Comparison of ENCODE assay signal across 9 mouse cellular contexts in the genomic region with DNA sequence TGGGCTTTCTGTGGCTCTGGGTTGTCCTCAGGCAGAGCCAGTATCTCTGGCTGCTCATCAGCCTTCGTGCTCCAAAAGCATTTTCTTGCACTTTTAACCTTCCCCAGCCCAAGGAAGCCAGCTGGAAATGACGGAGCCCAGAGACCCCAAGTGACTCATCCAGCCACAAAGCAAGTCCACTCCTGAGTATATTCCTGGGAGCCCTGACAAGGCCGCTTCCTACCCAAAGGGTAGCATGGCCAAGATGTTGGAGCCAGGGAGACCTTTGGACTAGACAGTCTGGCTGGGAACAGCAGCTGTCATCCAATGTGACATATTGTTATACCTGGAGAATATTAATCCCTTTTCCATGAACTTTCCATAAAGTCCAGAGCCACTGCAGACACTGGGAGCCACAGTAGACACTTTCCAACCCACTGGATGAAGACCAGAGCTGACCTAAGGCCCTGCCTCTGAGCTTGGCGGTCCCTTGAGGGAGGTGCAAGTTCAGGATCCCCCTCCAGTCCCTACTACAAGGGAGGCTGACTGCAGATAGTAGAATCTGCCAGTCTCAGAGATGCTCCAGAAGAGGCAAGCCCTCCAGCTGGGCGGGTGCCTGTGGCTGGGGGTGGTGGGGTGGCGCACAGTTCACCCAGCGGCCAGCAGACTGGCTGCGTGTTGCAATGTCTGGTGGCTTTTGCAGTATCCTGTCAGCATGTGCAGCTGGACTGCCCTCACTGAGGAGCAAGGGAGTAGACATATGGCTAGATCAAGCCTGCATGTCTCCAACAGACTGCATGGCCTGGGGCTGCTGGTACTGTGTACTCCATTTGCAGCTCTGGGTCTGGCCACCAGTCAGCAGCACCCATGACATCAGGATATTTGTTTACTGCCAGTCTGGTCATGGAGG. TPM values are rescaled to one million over a fixed set of nuclear protein-coding genes. Genes with fewer than 3 reads are reported as not detected.
DNase-seq lines count a peak whose midpoint lies in the region; ATAC-seq and TF ChIP-seq lines count a peak whose summit lies in the region.
"Had no signal": no experiment of that assay in that cellular context is flagged by ENCODE, and none has a peak within 500 bp of the region (broad histone marks: within the 10 kb centered on the region; RNA-seq: fewer than 3 reads in every experiment).

No protein-coding gene starts in this region.

- DNase-seq in forebrain, postnatal 0 days: no peak
- peak; percentile 71 for DNase-seq in adrenal gland, postnatal 10 days
- DNase-seq in kidney, postnatal 10 days: peak; percentile 71
- DNase-seq in Muller cell, postnatal 12 days (ENCODE audit: inconsistent ontology term): no peak
- no peak for DNase-seq in cerebellum, adult 18-20 months

- TF ChIP-seq CTCF in forebrain, postnatal 0 days (IDR thresholded peaks at IDR 0.05; ENCODE audit: low read depth): no peak

- H3K79me2 ChIP-seq in macrophage (ENCODE audit: inconsistent target): peaks cover 96% of the 10 kb centered on the region

- 84% methylated on average over 8 of the region's 8 CpGs for WGBS in forebrain, postnatal 0 days
- 83% methylated on average over 8 of the region's 8 CpGs for WGBS in forebrain, embryonic 12.5 days
- WGBS in heart, embryonic 13.5 days: 53% methylated on average over 8 of the region's 8 CpGs
- WGBS in macrophage (ENCODE audit: missing documents): 28% methylated on average over 8 of the region's 8 CpGs

- no peak overlapping the region for H3K4me2 ChIP-seq in forebrain, postnatal 0 days (ENCODE audit: low read depth)
- no peak overlapping the region for H3K4me2 ChIP-seq in forebrain, embryonic 12.5 days
- H3K4me2 ChIP-seq in heart, embryonic 13.5 days: no peak overlapping the region
- H3K4me2 ChIP-seq: embryonic facial prominence, embryonic 12.5 days had no signal

- H3K27ac ChIP-seq in forebrain, postnatal 0 days (ENCODE audit: low read depth, low read length): no peak overlapping the region
- H3K27ac ChIP-seq in forebrain, embryonic 12.5 days: no peak overlapping the region
- H3K27ac ChIP-seq in heart, embryonic 13.5 days (replicated peaks): peak overlapping the region; percentile 61
- H3K27ac ChIP-seq in macrophage: peak overlapping the region; percentile 98
- H3K27ac ChIP-seq: embryonic facial prominence, embryonic 12.5 days had no signal

- no peaks in the 10 kb centered on the region for H3K36me3 ChIP-seq in forebrain, postnatal 0 days (ENCODE audit: insufficient read depth)
- H3K36me3 ChIP-seq in forebrain, embryonic 12.5 days (replicated peaks): no peaks in the 10 kb centered on the region
- H3K36me3 ChIP-seq in heart, embryonic 13.5 days: 0 out of 2 replicates have a peak, but pooled peaks cover 4% of the 10 kb centered on the region
- H3K36me3 ChIP-seq in macrophage (ENCODE audit: inconsistent target): peaks cover 19% of the 10 kb centered on the region; the same call in 1 of the 2 replicates
- H3K36me3 ChIP-seq: embryonic facial prominence, embryonic 12.5 days had no signal

- no peak overlapping the region for H3K9ac ChIP-seq in forebrain, postnatal 0 days
- no peak overlapping the region for H3K9ac ChIP-seq in forebrain, embryonic 12.5 days
- H3K9ac ChIP-seq in heart, embryonic 13.5 days: 0 out of 2 replicates have a peak overlapping the region, but pooled peaks have one; percentile 33
- H3K9ac ChIP-seq: embryonic facial prominence, embryonic 12.5 days had no signal

- H3K4me1 ChIP-seq in forebrain, postnatal 0 days (ENCODE audit: insufficient read depth): no peaks in the 10 kb centered on the region
- H3K4me1 ChIP-seq in forebrain, embryonic 12.5 days: no peaks in the 10 kb centered on the region
- H3K4me1 ChIP-seq in heart, embryonic 13.5 days: peaks cover 67% of the 10 kb centered on the region
- H3K4me1 ChIP-seq: embryonic facial prominence, embryonic 12.5 days had no signal

- H3K9me3 ChIP-seq in forebrain, postnatal 0 days (ENCODE audit: low read length): no peaks in the 10 kb centered on the region
- no peaks in the 10 kb centered on the region for H3K9me3 ChIP-seq in forebrain, embryonic 12.5 days
- no peaks in the 10 kb centered on the region for H3K9me3 ChIP-seq in heart, embryonic 13.5 days
- H3K9me3 ChIP-seq: embryonic facial prominence, embryonic 12.5 days had no signal

- ATAC-seq in forebrain, postnatal 0 days: peak; percentile 36; the same call in 1 of the 2 replicates
- ATAC-seq in forebrain, embryonic 12.5 days (ENCODE audit: low FRiP score): no peak
- 0 out of 2 replicates have a peak, but pooled peaks have one; percentile 40 for ATAC-seq in heart, embryonic 13.5 days (ENCODE audit: extremely low read depth, insufficient number of reproducible peaks, low FRiP score, low TSS enrichment)

- H3K4me3 ChIP-seq in forebrain, postnatal 0 days (ENCODE audit: low read depth, low read length): no peak overlapping the region
- H3K4me3 ChIP-seq in forebrain, embryonic 12.5 days (replicated peaks): no peak overlapping the region
- no peak overlapping the region for H3K4me3 ChIP-seq in heart, embryonic 13.5 days
- no peak overlapping the region for H3K4me3 ChIP-seq in macrophage (ENCODE audit: inconsistent target)
- H3K4me3 ChIP-seq: embryonic facial prominence, embryonic 12.5 days had no signal

- no peaks in the 10 kb centered on the region for H3K27me3 ChIP-seq in forebrain, postnatal 0 days (ENCODE audit: insufficient read depth, low read length)
- H3K27me3 ChIP-seq in forebrain, embryonic 12.5 days: no peaks in the 10 kb centered on the region
- H3K27me3 ChIP-seq in heart, embryonic 13.5 days (replicated peaks): peaks cover 71% of the 10 kb centered on the region
- H3K27me3 ChIP-seq: embryonic facial prominence, embryonic 12.5 days had no signal

RNA-seq across cellular contexts. Expression of a gene that starts 13.6 kb away (rescaled TPM):
- 13.6 and 17.5 TPM in 2 replicates for total RNA-seq in forebrain, postnatal 0 days (2014; rRNA removed)
- polyA plus RNA-seq in forebrain, postnatal 0 days (2015; fragmentation: Nextera tagmentation; extraction: Ambion mirVana): 23.0 and 26.2 TPM in 2 replicates
- polyA plus RNA-seq in forebrain, embryonic 12.5 days (2016; fragmentation: Nextera tagmentation; extraction: Ambion mirVana): 6.7 and 7.7 TPM in 2 replicates
- total RNA-seq in adrenal gland, postnatal 10 days (2021): 100 to 1,000 TPM; 108 to 126 TPM
- 37.4 and 45.8 TPM in 2 replicates for polyA plus RNA-seq in heart, embryonic 13.5 days (2015; fragmentation: Nextera tagmentation; extraction: Ambion mirVana)
- 100 to 1,000 TPM in 24 of 26 experiments, 10 to 100 TPM in 2; 86.8 to 665 (median 236) TPM for total RNA-seq in macrophage (2018; cell fraction: chromatin; rRNA removed)
- 1,000 to 10,000 TPM in 6 of 26 experiments, 100 to 1,000 TPM in 20; 397 to 1,306 (median 691) TPM for total RNA-seq in macrophage (2018; cell fraction: cytosol; rRNA removed)
- total RNA-seq in macrophage (2018; cell fraction: nucleus; rRNA removed): 1,000 to 10,000 TPM in 3 of 26 experiments, 100 to 1,000 TPM in 23; 221 to 1,223 (median 655) TPM
- 386 to 676 TPM (median 674 TPM) in 3 replicates for polyA plus RNA-seq in macrophage (2018)

Comparison
In these comparisons a context has a peak if more than half of its experiments do, and no peak if none do; other contexts are left out.
1. DNase-seq: peak in adrenal gland, postnatal 10 days (single experiment) and kidney, postnatal 10 days (single experiment); none in forebrain, postnatal 0 days (single experiment), Muller cell, postnatal 12 days (single experiment) and cerebellum, adult 18-20 months (0 of 2).
2. H3K27ac ChIP-seq: peak in heart, embryonic 13.5 days (single experiment) and macrophage (single experiment); none in forebrain, postnatal 0 days (single experiment) and forebrain, embryonic 12.5 days (single experiment).